Mouse (Mus musculus) ES-E14 (cell line): Measurements from ENCODE around the gene Zfp668.
"Not testable (repeated sequence)": the region's sequence is repeated elsewhere in the genome, so short reads cannot be mapped to it uniquely, and the experiment has no call there.

Experiments
- CHD2 ChIP-seq: IDR thresholded peaks from 2 replicates; pipeline ENCODE4 v1.6.1; 2014; ENCODE audit warnings: mild to moderate bottlenecking, low read depth, low read length, inconsistent platforms
- HCFC1 ChIP-seq: IDR thresholded peaks from 2 replicates; pipeline ENCODE4 v1.6.1; 2012; ENCODE audit warnings: low read length, inconsistent platforms, borderline replicate concordance; ENCODE audit not compliant: insufficient read depth

- TF ChIP-seq HCFC1, CHD2: not testable (repeated sequence)
Observed at GRCm38 (mm10) chr7:127837878-127838277, 38.8 kb downstream of the Zfp668 start.
